Mouse (Mus musculus): ENCODE results near the gene L3mbtl2. TPM values are rescaled to one million over a fixed set of nuclear protein-coding genes. Genes with fewer than 3 reads are reported as not detected.

The L3mbtl2 gene
- 4.8 and 11.7 TPM in 2 replicates for polyA plus RNA-seq (2012; ENCODE audit: low replicate concordance)

GRCm38 (mm10) chr15:81663697-81664561 is at the start of gene L3mbtl2:
Gene L3mbtl2 (plus strand): TSS chr15:81663889.

GRCm38 (mm10) chr15:81697175-81697574 is 33.5 kb downstream of the L3mbtl2 start, which contains the start of gene Chadl:
Gene Chadl (minus strand): TSS chr15:81697287.

Other genes with a start within 250 kb of the L3mbtl2 start
- 3.3 and 45.9 TPM in 2 replicates for gene Rbx1, start 197.6 kb upstream of the L3mbtl2 start, polyA plus RNA-seq (2012; ENCODE audit: low replicate concordance)
- gene Ep300, start 78.5 kb upstream of the L3mbtl2 start, polyA plus RNA-seq (2012; ENCODE audit: low replicate concordance): 45.6 and 54.5 TPM in 2 replicates
- gene Chadl, start 33.4 kb downstream of the L3mbtl2 start, polyA plus RNA-seq (2012; ENCODE audit: low replicate concordance): 0.37 and 1.2 TPM in 2 replicates
- 33.5 and 48.1 TPM in 2 replicates for gene Zc3h7b, start 81.2 kb downstream of the L3mbtl2 start, polyA plus RNA-seq (2012; ENCODE audit: low replicate concordance)
- gene Rangap1, start 81.6 kb downstream of the L3mbtl2 start, polyA plus RNA-seq (2012; ENCODE audit: low replicate concordance): 92.8 and 163 TPM in 2 replicates
- gene Tef, start 138.5 kb downstream of the L3mbtl2 start, polyA plus RNA-seq (2012; ENCODE audit: low replicate concordance): 27.1 and 77.8 TPM in 2 replicates
- 109 and 267 TPM in 2 replicates for gene Tob2, start 194.9 kb downstream of the L3mbtl2 start, polyA plus RNA-seq (2012; ENCODE audit: low replicate concordance)
- 3.0 and 6.6 TPM in 2 replicates for gene Phf5a, start 208.0 kb downstream of the L3mbtl2 start, polyA plus RNA-seq (2012; ENCODE audit: low replicate concordance)
- gene Aco2, start 208.4 kb downstream of the L3mbtl2 start, polyA plus RNA-seq (2012; ENCODE audit: low replicate concordance): 92.0 and 94.8 TPM in 2 replicates

Data from hematopoietic multipotent progenitor cell, adult 10-12 weeks (in vitro differentiated cells).